Mouse (Mus musculus): ENCODE data around the gene Acot8.

- no peak for TF ChIP-seq CTCF (IDR thresholded peaks at IDR 0.05; ENCODE audit: low read depth)
- no peak for TF ChIP-seq EP300 (IDR thresholded peaks at IDR 0.05; ENCODE audit: low read depth)
Observed at GRCm38 (mm10) chr2:164762593-164762992, 42.1 kb downstream of the Acot8 start.

All from liver, postnatal 0 days (tissue).